Mouse (Mus musculus) left cerebral cortex, postnatal 36 days (tissue): ENCODE measurements around the gene Dnajb3. TPM values are rescaled to one million over a fixed set of nuclear protein-coding genes. Genes with fewer than 3 reads are reported as not detected.
A peak's percentile ranks its signal among the peaks of the same experiment; 100 is the strongest.

Experiments used
- DNase-seq, 2 experiments: peaks; one replicate each; pipeline ENCODE4 v3.0.0; 2021 to 2022; ENCODE audit warnings: low spot score in 2 of 2, mixed read lengths in 1 of 2
- intact Hi-C: fragments of 180-260 bp; cut with DNase I; formaldehyde crosslinking; loops from one replicate; pipeline ENCODE4 v1.15.1; 2025
- total RNA-seq, 2 experiments: library from RNA; stranded (reverse); gene quantifications; 2 replicates each; pipeline ENCODE4 v1.2.3; 2021

The Dnajb3 gene
- total RNA-seq = 1 to 10 TPM; 2.2 to 2.5 TPM

DNA sequence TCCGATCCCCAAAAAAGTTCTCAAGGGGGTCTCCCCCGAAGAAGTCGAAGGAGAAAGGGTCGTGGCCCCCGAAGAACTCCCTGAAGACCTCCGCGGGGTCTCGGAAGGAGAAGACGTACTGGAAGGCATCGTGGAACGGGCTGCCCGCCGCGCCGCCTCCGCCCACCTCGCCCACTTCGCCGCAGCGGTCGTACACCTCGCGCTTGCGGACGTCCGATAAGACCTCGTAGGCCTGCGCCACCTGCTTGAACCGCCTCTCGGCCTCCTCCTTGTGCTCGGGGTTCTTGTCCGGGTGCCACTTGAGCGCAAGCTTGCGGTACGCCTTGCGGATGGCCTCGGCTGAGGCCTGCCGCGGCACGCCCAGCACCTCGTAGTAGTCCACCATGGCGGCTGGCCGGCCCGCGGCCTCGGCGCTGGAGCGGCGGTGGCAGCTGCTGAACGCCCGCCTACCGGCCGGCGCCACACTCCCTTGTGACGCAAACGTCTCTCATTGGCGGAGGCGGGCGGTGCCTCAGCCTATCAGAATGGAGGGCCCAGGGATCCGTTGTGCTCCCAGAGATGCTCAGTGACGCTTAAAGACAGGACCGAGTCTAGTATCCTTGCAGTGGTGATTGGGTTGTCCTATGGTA lies at the start of gene Dnajb3:
TSS of gene Dnajb3 (minus strand) at position 489 of the 629 bp plus-strand sequence.
- intact Hi-C loops = no loop called here

DNA sequence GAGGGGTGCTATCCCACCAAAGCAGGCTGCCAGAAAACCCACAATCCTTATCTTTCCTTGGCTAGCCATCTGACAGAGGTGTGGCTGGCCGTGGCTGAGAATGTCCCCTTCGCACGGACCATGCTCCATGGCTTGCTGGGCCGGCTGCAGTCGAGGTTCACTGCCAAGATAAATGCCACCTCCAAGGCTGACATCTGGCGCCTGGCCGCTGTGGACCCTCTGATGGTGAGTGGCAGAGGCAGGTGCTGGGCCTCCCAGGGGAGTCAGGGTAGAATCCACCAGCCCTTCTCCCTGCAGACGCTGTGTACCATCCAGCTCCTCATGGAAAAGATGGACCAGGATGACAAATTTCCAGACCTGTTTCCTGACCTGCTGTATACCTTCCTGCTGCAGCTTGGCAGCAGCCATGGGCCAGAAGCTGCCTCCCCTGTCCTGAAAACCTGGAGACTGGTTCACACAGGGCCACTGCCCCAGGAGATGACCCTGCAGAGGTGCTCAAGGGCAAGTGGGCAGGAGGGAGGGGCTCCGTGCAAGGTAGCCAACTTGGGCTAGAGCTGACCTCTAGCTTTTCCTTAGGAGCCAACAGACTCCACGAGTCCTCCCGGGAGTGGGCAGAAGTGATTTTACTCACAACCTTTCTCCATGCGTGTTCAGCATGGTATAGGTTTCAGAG lies 49.3 kb upstream of the Dnajb3 start:
- intact Hi-C loops = no loop called here
- no peak for DNase-seq

More for the DNA sequence above, at the start of gene Dnajb3:
- peak; percentile 82 to 86 for DNase-seq

GRCm38 (mm10) chr1:88253540-88253939 lies 48.0 kb upstream of the Dnajb3 start:
- intact Hi-C loops = no loop called here
- no peak for DNase-seq

DNA sequence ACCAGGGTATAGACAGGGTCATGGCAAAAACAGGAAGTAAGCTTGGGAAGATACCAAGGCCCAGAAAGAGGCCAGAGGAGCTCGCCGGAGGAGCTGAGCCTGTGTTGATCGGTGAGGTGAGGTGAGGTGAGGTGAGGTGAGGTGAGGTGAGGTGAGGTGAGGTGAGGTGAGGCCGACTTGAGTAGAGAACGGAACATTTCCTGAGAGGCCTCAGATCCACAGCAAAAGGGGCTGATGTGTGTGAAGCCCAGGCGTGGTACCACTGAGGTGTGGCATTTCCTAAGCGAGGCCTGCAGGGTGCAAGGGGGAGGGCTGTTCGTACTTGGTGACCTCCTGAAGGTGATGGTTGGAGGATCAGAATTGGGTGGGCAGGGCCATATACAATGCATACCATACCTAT lies 47.5 kb upstream of the Dnajb3 start:
- no peak for DNase-seq
- intact Hi-C loops = no loop called here

- intact Hi-C loops = no loop called here
These were observed 44.4 kb upstream of the Dnajb3 start for GRCm38 (mm10) chr1:88250023-88250422.

DNA sequence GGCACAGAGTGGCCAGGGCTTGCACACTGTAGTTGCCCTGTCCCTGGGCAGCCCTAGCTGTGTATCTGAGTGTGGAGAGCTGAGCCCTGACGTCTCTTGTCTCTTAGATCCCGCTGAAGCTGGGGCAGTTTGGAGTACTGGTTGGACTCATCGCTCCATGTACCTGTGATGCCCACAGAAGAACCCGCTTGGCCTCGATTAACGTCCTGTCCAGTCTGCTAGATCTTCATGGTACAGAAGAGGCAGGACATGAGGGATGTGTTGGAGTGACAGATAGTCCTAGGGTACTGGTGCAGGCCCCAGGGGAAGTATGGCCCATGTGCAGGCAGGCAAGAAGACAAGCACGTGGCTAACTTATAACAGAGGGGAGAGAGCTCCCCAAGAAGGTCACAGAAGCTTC lies 44.0 kb upstream of the Dnajb3 start:
- intact Hi-C loops = loop anchor here (5.0 kb wide), 1 partner anchor 58 kb away; no protein-coding TSS in a partner anchor
- no peak for DNase-seq

More at GRCm38 (mm10) chr1:88250023-88250422, 44.4 kb upstream of the Dnajb3 start:
- DNase-seq = no peak

DNA sequence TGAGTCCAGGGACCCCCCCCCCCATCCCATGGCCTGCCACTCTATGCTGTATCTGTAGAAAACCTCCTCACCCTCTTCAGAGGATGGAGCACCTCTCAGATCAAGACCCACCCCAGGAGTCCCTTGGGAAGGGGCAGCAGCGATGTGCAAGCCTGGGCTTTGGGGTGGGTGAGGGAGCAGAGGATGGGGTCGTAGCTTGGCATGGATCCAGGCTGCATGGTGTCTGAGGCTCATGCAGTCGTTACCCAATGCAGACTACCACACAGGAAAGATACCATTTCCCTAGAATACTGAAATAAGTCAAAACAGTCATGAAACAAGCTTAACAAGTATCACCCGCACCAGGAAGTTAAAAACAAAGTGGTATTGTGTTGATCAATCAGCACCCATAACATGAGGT lies 43.1 kb upstream of the Dnajb3 start:
- no peak for DNase-seq
- intact Hi-C loops = loop anchor here (5.0 kb wide), 1 partner anchor 59 kb away; no protein-coding TSS in a partner anchor

- intact Hi-C loops = loop anchor here (5.0 kb wide), 1 partner anchor 60 kb away; no protein-coding TSS in a partner anchor
- DNase-seq = no peak
These were observed 42.1 kb upstream of the Dnajb3 start for GRCm38 (mm10) chr1:88247660-88248059.

DNA sequence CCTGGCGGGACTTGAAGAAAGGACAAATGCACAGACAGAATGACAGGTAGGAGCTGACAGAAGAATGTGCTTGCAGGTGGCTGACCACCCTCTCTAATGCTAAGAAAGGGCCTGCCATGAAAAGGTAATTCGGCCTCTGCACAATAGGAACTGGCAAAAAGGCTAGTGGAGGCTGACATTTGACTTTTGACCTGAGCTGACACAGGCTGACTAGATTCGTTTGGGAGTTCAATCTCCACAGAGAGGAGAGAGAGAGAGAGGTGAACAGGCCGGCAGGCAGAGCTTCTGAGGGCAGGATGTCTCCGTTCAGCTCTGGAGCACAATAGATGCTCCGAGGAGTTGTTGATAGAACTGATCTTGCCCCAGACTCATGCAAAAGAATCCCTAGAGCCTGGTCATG lies 40.8 kb upstream of the Dnajb3 start:
- intact Hi-C loops = loop anchor here (5.0 kb wide), 1 partner anchor 61 kb away; no protein-coding TSS in a partner anchor
- no peak for DNase-seq

- DNase-seq = no peak
- intact Hi-C loops = loop anchor here (5.0 kb wide), 1 partner anchor 61 kb away; no protein-coding TSS in a partner anchor
These were observed 40.3 kb upstream of the Dnajb3 start for GRCm38 (mm10) chr1:88245881-88246280.

GRCm38 (mm10) chr1:88243861-88244260 lies 38.3 kb upstream of the Dnajb3 start:
- intact Hi-C loops = no loop called here
- no peak for DNase-seq

DNA sequence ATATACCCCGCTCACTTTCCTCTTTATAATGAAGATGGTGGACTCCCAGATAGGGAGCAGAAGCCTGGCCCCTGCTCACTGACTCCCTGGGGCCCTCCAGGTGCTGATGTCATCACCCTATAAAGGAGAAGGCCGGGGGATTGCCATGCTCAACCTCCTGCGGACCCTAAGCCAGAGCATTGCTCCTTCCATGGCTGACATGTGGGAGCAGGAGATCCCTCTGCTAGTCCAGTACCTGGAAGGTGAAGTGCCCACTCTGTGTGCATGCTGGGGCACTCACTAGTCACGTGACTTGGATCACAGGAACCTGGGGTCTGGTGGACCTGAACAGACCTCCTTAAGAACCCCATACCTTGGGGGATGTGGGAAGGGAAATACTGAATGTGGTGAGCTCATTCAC lies 35.0 kb upstream of the Dnajb3 start:
- no peak for DNase-seq
- intact Hi-C loops = no loop called here

DNA sequence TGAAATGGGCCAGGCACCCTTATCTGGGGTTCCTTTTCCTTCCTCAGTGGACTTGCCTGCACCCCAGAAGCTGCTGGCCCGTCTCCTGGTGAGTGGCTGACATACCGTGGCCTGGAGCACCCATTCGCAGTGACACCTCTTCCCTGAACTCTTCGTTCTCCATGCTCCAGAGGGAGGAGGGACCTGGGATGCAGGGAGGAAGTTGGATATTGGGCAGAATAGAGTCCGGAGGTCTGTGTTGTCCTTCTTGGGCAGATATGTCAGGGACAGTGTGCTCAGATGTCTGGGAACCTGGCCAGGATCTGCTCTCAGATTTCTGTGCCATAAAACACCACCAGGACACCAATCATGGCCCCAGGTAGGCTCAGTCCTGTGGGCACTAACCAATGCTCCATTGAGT lies 34.5 kb upstream of the Dnajb3 start:
- no peak for DNase-seq
- intact Hi-C loops = no loop called here

GRCm38 (mm10) chr1:88238771-88239170 lies 33.2 kb upstream of the Dnajb3 start:
- intact Hi-C loops = no loop called here
- no peak for DNase-seq

GRCm38 (mm10) chr1:88237311-88237710 lies 31.7 kb upstream of the Dnajb3 start:
- no peak for DNase-seq
- intact Hi-C loops = no loop called here

- no peak for DNase-seq
- intact Hi-C loops = no loop called here
These were observed 30.4 kb upstream of the Dnajb3 start for GRCm38 (mm10) chr1:88235894-88236415.

DNA sequence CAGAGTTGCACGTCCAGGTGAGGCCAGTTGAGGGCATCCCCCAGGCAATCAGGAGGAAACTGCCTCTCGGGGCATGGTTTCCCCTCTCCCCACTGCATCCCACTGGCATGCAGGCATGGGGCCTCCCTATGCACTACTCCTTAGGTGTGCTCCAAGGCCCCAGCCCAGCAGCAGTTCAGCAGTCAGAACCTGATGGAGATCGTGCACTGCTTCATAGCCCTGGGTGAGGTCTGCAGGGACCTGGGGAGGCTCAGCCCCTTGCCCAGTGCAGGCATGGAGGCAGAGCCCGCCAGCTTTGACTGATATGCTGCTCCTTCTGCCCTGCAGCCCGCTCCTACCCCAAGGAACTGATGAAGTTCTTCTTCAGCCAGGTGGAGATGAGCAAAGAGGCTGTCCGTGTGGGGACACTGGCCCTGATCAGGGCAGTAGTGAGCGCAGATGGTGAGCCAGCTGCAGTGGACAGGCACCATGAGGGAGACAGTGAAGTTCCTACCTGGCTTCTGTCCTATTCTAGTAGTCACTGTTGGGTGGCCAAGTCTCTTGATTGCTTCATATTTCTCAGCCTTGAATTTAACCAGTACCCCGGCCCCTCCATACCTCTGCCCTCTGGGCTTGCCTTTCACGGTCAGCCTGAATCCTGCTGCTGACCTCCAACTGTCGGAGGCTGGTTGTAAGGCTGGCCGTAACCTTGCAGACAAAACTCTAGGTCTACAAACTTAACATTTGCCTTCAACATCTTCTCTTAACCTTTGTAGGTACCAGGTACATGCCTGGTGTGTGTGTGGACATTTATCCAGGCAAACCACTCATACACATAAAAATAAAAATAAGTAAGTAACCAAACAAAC lies 29.7 kb upstream of the Dnajb3 start:
- intact Hi-C loops = no loop called here
- no peak for DNase-seq

DNA sequence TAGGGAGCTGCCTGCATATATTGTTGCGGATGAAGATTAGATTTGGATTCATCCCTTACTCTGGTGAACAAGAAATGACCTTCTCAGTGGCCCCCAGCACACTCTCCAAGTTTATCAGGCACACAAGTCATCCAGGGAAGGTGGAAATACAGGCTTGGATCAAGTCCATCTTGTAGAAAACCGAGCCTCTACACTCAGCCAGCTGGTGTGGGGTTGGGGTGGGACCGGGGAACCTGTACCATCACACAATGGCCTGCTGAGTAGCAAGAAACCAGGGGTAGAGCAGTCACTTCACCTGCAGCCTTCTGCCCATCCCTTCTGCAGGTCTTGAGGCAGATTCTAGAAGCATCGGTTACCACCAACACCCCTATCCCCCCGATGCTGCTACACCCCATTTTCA lies 29.1 kb upstream of the Dnajb3 start:
- intact Hi-C loops = no loop called here
- no peak for DNase-seq

DNA sequence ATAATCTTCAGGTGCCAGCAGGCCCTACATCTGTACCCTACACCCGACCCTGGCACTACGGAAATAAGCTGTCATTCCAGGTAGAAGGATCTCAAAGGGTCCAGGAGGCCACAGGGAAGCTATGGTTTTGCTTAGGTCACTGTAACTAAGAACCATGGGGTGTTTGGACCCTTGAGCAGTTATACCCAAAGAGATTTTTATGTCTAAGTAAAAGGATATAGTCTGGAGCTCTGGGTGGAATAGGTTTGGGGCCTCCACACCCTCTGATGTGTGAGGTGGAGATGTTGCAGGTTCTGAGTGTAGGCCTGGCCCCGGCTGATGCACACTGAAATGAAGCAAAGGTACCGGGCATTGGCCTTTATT lies 28.6 kb upstream of the Dnajb3 start:
- no peak for DNase-seq
- intact Hi-C loops = no loop called here
